In the genomic region with DNA sequence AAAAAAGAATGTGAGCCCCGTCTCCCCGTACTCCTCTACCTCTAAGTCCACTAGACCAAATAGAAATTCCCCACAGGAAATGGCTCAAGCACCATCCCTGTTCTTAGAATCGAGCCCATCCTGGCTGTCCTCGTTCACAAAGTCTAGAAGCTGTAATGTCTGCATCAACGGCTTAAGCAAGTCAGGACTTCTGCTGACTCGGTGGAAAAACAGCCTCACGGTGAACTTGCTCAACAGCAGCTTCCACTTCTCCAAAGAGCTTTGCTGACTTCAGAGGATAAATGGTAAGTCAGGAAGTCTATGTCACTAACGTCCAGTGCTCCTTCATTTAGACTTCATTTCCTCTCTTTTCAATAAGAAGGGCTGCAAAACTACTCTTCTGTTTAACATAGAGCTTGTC, we compare ENCODE assay signal across 12 mouse cellular contexts. TPM values are rescaled to one million over a fixed set of nuclear protein-coding genes. Genes with fewer than 3 reads are reported as not detected.
DNase-seq lines count a peak whose midpoint lies in the region; ATAC-seq lines count a peak whose summit lies in the region.
"Had no signal": no experiment of that assay in that cellular context is flagged by ENCODE, and none has a peak within 500 bp of the region (broad histone marks: within the 10 kb centered on the region; RNA-seq: fewer than 3 reads in every experiment).

No protein-coding gene starts in this region.

- no peaks in the 10 kb centered on the region for H3K27me3 ChIP-seq in hindbrain, embryonic 11.5 days (ENCODE audit: control insufficient read depth, insufficient read depth, low read length)
- H3K27me3 ChIP-seq: intestine, embryonic 15.5 days; lung, embryonic 15.5 days had no signal

- no peak overlapping the region for H3K9ac ChIP-seq in hindbrain, embryonic 11.5 days (ENCODE audit: low read depth, low read length)
- H3K9ac ChIP-seq: intestine, embryonic 15.5 days; lung, embryonic 15.5 days had no signal

- no peak overlapping the region for H3K4me2 ChIP-seq in hindbrain, embryonic 11.5 days (replicated peaks; ENCODE audit: low read depth, low read length)
- H3K4me2 ChIP-seq: intestine, embryonic 15.5 days; lung, embryonic 15.5 days had no signal

- DNase-seq in heart, adult 11 months, result peak; percentile 97
- DNase-seq in heart, postnatal 4 days, result no peak
- DNase-seq in left cerebral cortex, postnatal 14 days (ENCODE audit: low spot score in 2 of 2), result peak; percentile 33 to 47
- DNase-seq in left cerebral cortex, postnatal 36 days (ENCODE audit: low spot score in 2 of 2), result no peak
- DNase-seq in heart, adult 9 months (ENCODE audit: low spot score in 2 of 2), result peak; percentile 28 to 68
- DNase-seq in lung, postnatal 36 days, result peak; percentile 38
- no peak for DNase-seq in adipocyte (ENCODE audit: low spot score)
- no peak for DNase-seq in hindbrain, embryonic 11.5 days (ENCODE audit: low spot score)
- DNase-seq: cerebellum, adult 18-20 months; right cerebral cortex, postnatal 14 days had no signal

- no peaks in the 10 kb centered on the region for H3K36me3 ChIP-seq in hindbrain, embryonic 11.5 days (ENCODE audit: control insufficient read depth, insufficient read depth, low read length)
- H3K36me3 ChIP-seq: intestine, embryonic 15.5 days had no signal

- H3K9me3 ChIP-seq in hindbrain, embryonic 11.5 days (ENCODE audit: control insufficient read depth, low read length), result no peaks in the 10 kb centered on the region
- H3K9me3 ChIP-seq: intestine, embryonic 15.5 days; lung, embryonic 15.5 days had no signal

- 81% methylated on average over 8 of the region's 8 CpGs for WGBS in hindbrain, embryonic 11.5 days

- H3K4me1 ChIP-seq in hindbrain, embryonic 11.5 days (replicated peaks; ENCODE audit: control insufficient read depth, insufficient read depth, low read length), result no peaks in the 10 kb centered on the region
- H3K4me1 ChIP-seq: intestine, embryonic 15.5 days; lung, embryonic 15.5 days had no signal

- no peak for ATAC-seq in hindbrain, embryonic 11.5 days (ENCODE audit: low FRiP score)
- ATAC-seq: intestine, embryonic 15.5 days had no signal

- no peak overlapping the region for H3K27ac ChIP-seq in hindbrain, embryonic 11.5 days (ENCODE audit: low read depth, low read length)
- H3K27ac ChIP-seq: intestine, embryonic 15.5 days; lung, embryonic 15.5 days had no signal

- intact Hi-C loops in left cerebral cortex, postnatal 14 days (cut with DNase I), result no loop called here
- intact Hi-C loops in left cerebral cortex, postnatal 36 days (cut with DNase I), result no loop called here

- no peak overlapping the region for H3K4me3 ChIP-seq in hindbrain, embryonic 11.5 days (ENCODE audit: low read depth, low read length)
- H3K4me3 ChIP-seq: intestine, embryonic 15.5 days; lung, embryonic 15.5 days had no signal

RNA-seq across cellular contexts. Expression of a gene that starts 11.4 kb away (rescaled TPM):
- total RNA-seq in heart, postnatal 4 days (2021), result 10 to 100 TPM; 24.5 to 24.6 TPM
- total RNA-seq in left cerebral cortex, postnatal 14 days (2021), result 10 to 100 TPM; 32.7 to 33.5 TPM
- total RNA-seq in left cerebral cortex, postnatal 36 days (2021), result 10 to 100 TPM; 31.9 to 34.9 TPM
- 29.9 and 33.6 TPM in 2 replicates for polyA plus RNA-seq in hindbrain, embryonic 11.5 days (2014; fragmentation: Nextera tagmentation; extraction: Ambion mirVana)

RNA-seq across cellular contexts. Expression of a gene that starts 56.2 kb away (rescaled TPM):
- total RNA-seq in heart, postnatal 4 days (2021), result under 1 TPM; 0.54 to 0.74 TPM
- 1 to 10 TPM; 4.0 to 4.8 TPM for total RNA-seq in left cerebral cortex, postnatal 14 days (2021)
- total RNA-seq in left cerebral cortex, postnatal 36 days (2021), result 1 to 10 TPM; 2.3 to 2.6 TPM
- 2.1 TPM in 2 replicates for polyA plus RNA-seq in hindbrain, embryonic 11.5 days (2014; fragmentation: Nextera tagmentation; extraction: Ambion mirVana)

Comparison
In these comparisons a context has a peak if more than half of its experiments do, and no peak if none do; other contexts are left out.
1. DNase-seq: peak in heart, adult 11 months (single experiment), left cerebral cortex, postnatal 14 days (2 of 2), heart, adult 9 months (2 of 2) and lung, postnatal 36 days (single experiment); none in heart, postnatal 4 days (single experiment), left cerebral cortex, postnatal 36 days (0 of 2), adipocyte (single experiment) and hindbrain, embryonic 11.5 days (single experiment).